Mouse (Mus musculus): ENCODE data around the gene Gm21988. TPM values are rescaled to one million over a fixed set of nuclear protein-coding genes. Genes with fewer than 3 reads are reported as not detected.

The Gm21988 gene
- total and polyA plus RNA-seq, 3 experiments = 1.2 to 3.5 (median 3.2) TPM

GRCm38 (mm10) chr11:70233016-70233415, 6.6 kb downstream of the Gm21988 start:
- no peaks in the 10 kb centered on the region for H3K9me3 ChIP-seq (replicated peaks)
- peaks cover 31% of the 10 kb centered on the region for H3K36me3 ChIP-seq (replicated peaks)
- no peak overlapping the region; the same call in 1 of the 2 replicates for H3K4me3 ChIP-seq (ENCODE audit: low read depth, low read length)
- peaks cover 75% of the 10 kb centered on the region for H3K4me1 ChIP-seq (ENCODE audit: insufficient read depth, low read depth, low read length)
- peaks cover 24% of the 10 kb centered on the region for H3K27me3 ChIP-seq (ENCODE audit: insufficient read depth, low read length)
- DNase-seq (ENCODE audit: low spot score) (no peak), ATAC-seq (ENCODE audit: extremely low read depth, insufficient number of reproducible peaks, low FRiP score, poor library complexity, severe bottlenecking) (no peak)
- no peak for TF ChIP-seq TAL1 (conservative IDR thresholded peaks at IDR 0.05; ENCODE audit: low read depth, low read length)
- TF ChIP-seq GATA1 (IDR thresholded peaks at IDR 0.05; ENCODE audit: borderline replicate concordance, low read length) = no peak
- TF ChIP-seq CTCF (IDR thresholded peaks at IDR 0.05; ENCODE audit: low read depth, low read length) = no peak
- TF ChIP-seq GATA2 (IDR thresholded peaks at IDR 0.05; ENCODE audit: borderline replicate concordance, low read depth, low read length) = no peak
- no peak for TF ChIP-seq POLR2AphosphoS5 (IDR thresholded peaks at IDR 0.05; ENCODE audit: insufficient replicate concordance, low read depth, low read length)

GRCm38 (mm10) chr11:70232546-70232945, 7.1 kb downstream of the Gm21988 start:
- ATAC-seq (ENCODE audit: extremely low read depth, insufficient number of reproducible peaks, low FRiP score, poor library complexity, severe bottlenecking) (no peak), DNase-seq (ENCODE audit: low spot score) (no peak)
- Histone ChIP-seq H3K4me1 (ENCODE audit: insufficient read depth, low read depth, low read length) (peaks cover 75% of the 10 kb centered on the region), H3K36me3 (replicated peaks) (peaks cover 29% of the 10 kb centered on the region), H3K9me3 (replicated peaks) (no peaks in the 10 kb centered on the region), H3K27me3 (ENCODE audit: insufficient read depth, low read length) (peaks cover 25% of the 10 kb centered on the region), H3K4me3 (ENCODE audit: low read depth, low read length) (peak overlapping the region; percentile 16; the same call in 1 of the 2 replicates)
- TF ChIP-seq TAL1 (conservative IDR thresholded peaks at IDR 0.05; ENCODE audit: low read depth, low read length) = no peak
- no peak for TF ChIP-seq CTCF (IDR thresholded peaks at IDR 0.05; ENCODE audit: low read depth, low read length)
- no peak for TF ChIP-seq GATA1 (IDR thresholded peaks at IDR 0.05; ENCODE audit: borderline replicate concordance, low read length)
- TF ChIP-seq POLR2AphosphoS5 (IDR thresholded peaks at IDR 0.05; ENCODE audit: insufficient replicate concordance, low read depth, low read length) = no peak
- TF ChIP-seq GATA2 (IDR thresholded peaks at IDR 0.05; ENCODE audit: borderline replicate concordance, low read depth, low read length) = no peak

DNA sequence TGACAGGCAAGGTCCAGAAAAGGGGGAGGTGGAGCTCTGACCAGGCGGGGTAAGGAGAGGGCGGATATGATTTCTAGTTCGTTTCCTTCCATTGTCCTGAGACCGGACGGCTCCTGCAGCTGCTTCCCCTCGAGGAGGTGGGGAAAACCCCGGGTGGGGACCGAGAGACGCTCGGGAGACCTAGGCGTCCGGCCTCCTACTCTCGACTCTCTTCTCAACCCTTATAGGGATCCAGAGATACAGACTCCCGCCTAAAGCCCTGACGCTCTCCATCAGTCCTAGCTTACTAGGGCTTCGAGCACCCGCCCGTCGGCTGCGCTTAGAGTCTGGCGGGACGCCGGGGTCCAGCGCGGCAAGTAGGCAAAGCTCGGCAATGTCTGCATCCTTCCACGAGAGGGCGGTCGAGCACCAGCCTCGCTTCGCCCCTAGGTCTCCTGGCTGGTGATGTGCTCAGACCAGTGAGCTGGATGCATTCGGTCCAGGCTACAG, 9.3 kb downstream of the Gm21988 start:
- H3K27me3 ChIP-seq (ENCODE audit: insufficient read depth, low read length) = peaks cover 27% of the 10 kb centered on the region
- H3K4me3 ChIP-seq (ENCODE audit: low read depth, low read length) = peak overlapping the region; percentile 55; the same call in 1 of the 2 replicates
- ATAC-seq (ENCODE audit: extremely low read depth, insufficient number of reproducible peaks, low FRiP score, poor library complexity, severe bottlenecking) (peak; percentile 63), DNase-seq (ENCODE audit: low spot score) (peak; percentile 78)
- TF ChIP-seq GATA2 (IDR thresholded peaks at IDR 0.05; ENCODE audit: borderline replicate concordance, low read depth, low read length) = no peak
- TF ChIP-seq CTCF (IDR thresholded peaks at IDR 0.05; ENCODE audit: low read depth, low read length) = peak; percentile 94
- H3K36me3 ChIP-seq (replicated peaks) = peaks cover 14% of the 10 kb centered on the region
- peaks cover 59% of the 10 kb centered on the region for H3K4me1 ChIP-seq (ENCODE audit: insufficient read depth, low read depth, low read length)
- H3K9me3 ChIP-seq (replicated peaks) = no peaks in the 10 kb centered on the region

DNA sequence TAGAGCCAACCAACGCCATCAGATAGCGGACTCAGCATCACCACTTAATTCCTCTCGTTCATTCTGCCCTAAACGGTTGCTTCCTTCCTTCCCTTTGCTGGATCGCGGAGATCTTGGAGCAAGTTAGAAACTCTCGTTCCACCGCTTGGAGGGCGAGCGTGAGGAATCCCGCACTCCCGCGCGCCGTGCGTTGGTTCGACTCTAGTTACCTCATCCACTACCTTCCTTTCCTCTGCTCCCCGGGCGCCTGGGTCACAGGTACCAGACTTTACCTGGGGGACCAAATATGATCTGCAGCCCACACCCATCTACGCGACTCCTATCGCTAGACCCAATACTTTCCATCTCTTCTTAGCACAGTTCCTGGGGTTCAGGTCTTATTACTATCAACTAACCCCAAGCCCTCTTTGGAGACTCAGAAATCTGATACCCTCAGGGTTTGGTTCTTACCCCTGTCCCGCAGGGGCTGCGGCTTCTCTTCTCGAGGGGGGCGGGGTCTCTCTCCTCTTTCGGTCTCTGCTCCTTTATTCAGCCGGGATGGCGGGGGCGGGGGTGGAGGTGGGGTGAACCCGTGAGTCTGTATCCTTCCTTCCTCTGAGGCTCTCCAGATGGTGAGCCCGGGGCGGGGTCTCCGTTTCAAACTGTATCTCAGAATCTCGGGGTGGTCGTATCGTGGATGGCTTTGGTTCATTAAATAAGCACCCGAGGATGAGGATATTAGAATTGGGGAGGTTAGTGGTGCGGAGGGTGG, 10.2 kb downstream of the Gm21988 start, which contains the start of gene Bcl6b:
TSS of gene Bcl6b (minus strand) at position 539 of the 751 bp plus-strand sequence.
- H3K36me3 ChIP-seq (replicated peaks) = peaks cover 6% of the 10 kb centered on the region
- TF ChIP-seq POLR2AphosphoS5 (IDR thresholded peaks at IDR 0.05; ENCODE audit: insufficient replicate concordance, low read depth, low read length) (no peak), GATA2 (IDR thresholded peaks at IDR 0.05; ENCODE audit: borderline replicate concordance, low read depth, low read length) (no peak), CTCF (IDR thresholded peaks at IDR 0.05; ENCODE audit: low read depth, low read length) (no peak), GATA1 (IDR thresholded peaks at IDR 0.05; ENCODE audit: borderline replicate concordance, low read length) (no peak), TAL1 (conservative IDR thresholded peaks at IDR 0.05; ENCODE audit: low read depth, low read length) (no peak)
- peaks cover 27% of the 10 kb centered on the region for H3K27me3 ChIP-seq (ENCODE audit: insufficient read depth, low read length)
- H3K9me3 ChIP-seq (replicated peaks) = no peaks in the 10 kb centered on the region
- peak within 1 kb of the TSS; percentile 55; the same call in 1 of the 2 replicates for H3K4me3 ChIP-seq (ENCODE audit: low read depth, low read length)
- DNase-seq (ENCODE audit: low spot score) (no peak), ATAC-seq (ENCODE audit: extremely low read depth, insufficient number of reproducible peaks, low FRiP score, poor library complexity, severe bottlenecking) (no peak)
- H3K4me1 ChIP-seq (ENCODE audit: insufficient read depth, low read depth, low read length) = peaks cover 50% of the 10 kb centered on the region

- ATAC-seq (ENCODE audit: extremely low read depth, insufficient number of reproducible peaks, low FRiP score, poor library complexity, severe bottlenecking) (no peak), DNase-seq (ENCODE audit: low spot score) (no peak)
- Histone ChIP-seq H3K4me1 (ENCODE audit: insufficient read depth, low read depth, low read length) (peaks cover 48% of the 10 kb centered on the region), H3K27me3 (ENCODE audit: insufficient read depth, low read length) (peaks cover 27% of the 10 kb centered on the region), H3K36me3 (replicated peaks) (peaks cover 5% of the 10 kb centered on the region), H3K4me3 (ENCODE audit: low read depth, low read length) (no peak overlapping the region), H3K9me3 (replicated peaks) (no peaks in the 10 kb centered on the region)
- TF ChIP-seq CTCF (IDR thresholded peaks at IDR 0.05; ENCODE audit: low read depth, low read length) (no peak), GATA1 (IDR thresholded peaks at IDR 0.05; ENCODE audit: borderline replicate concordance, low read length) (no peak), GATA2 (IDR thresholded peaks at IDR 0.05; ENCODE audit: borderline replicate concordance, low read depth, low read length) (no peak), TAL1 (conservative IDR thresholded peaks at IDR 0.05; ENCODE audit: low read depth, low read length) (no peak), POLR2AphosphoS5 (IDR thresholded peaks at IDR 0.05; ENCODE audit: insufficient replicate concordance, low read depth, low read length) (no peak)
Measured at GRCm38 (mm10) chr11:70228828-70229227, 10.8 kb downstream of the Gm21988 start.

DNA sequence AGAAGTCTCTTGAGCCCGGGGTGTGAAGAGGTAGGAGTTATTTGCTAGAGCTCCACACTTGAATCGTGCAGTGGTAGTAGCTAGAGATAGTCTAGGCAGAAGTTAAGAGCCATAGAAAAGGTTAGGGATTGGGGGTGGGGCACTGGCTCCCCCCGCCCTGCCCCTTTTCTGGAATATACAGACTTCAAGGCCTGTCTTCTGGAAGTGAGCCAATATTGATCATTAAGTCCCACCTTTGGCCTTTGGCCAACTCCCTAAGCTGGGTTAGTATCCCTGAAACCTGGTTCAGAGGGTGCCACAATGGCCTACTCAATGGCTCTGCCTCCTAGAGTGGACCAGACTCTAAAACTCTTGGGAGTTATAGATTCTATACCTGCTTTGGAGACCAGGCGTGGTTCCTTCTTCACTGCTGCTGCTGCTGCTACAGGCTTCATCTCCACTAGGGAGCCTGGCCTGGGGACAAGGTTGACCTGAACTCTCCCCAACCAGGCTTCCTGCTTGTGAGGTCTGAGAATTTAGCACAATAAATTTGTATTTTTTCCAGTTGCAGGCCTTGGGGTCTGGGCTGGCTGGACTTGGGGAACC, 11.9 kb downstream of the Gm21988 start:
- peaks cover 27% of the 10 kb centered on the region for H3K27me3 ChIP-seq (ENCODE audit: insufficient read depth, low read length)

More for the DNA sequence above, 11.9 kb downstream of the Gm21988 start:
- peaks cover 10% of the 10 kb centered on the region for H3K36me3 ChIP-seq (replicated peaks)
- no peak for TF ChIP-seq TAL1 (conservative IDR thresholded peaks at IDR 0.05; ENCODE audit: low read depth, low read length)
- TF ChIP-seq GATA1 (IDR thresholded peaks at IDR 0.05; ENCODE audit: borderline replicate concordance, low read length) = no peak
- TF ChIP-seq POLR2AphosphoS5 (IDR thresholded peaks at IDR 0.05; ENCODE audit: insufficient replicate concordance, low read depth, low read length) = no peak
- DNase-seq (ENCODE audit: low spot score) = no peak
- peaks cover 47% of the 10 kb centered on the region for H3K4me1 ChIP-seq (ENCODE audit: insufficient read depth, low read depth, low read length)
- no peak for ATAC-seq (ENCODE audit: extremely low read depth, insufficient number of reproducible peaks, low FRiP score, poor library complexity, severe bottlenecking)
- H3K9me3 ChIP-seq (replicated peaks) = no peaks in the 10 kb centered on the region
- no peak overlapping the region for H3K4me3 ChIP-seq (ENCODE audit: low read depth, low read length)

All from G1E (cell line).